Mouse (Mus musculus) stomach, postnatal 0 days (tissue): ENCODE measurements around the gene Fbxo40.

Experiments
- CTCF ChIP-seq: IDR thresholded peaks from 2 replicates; pipeline ENCODE4 v1.5.1; 2016; ENCODE audit warnings: antibody characterized with exemption, low read depth, mild to moderate bottlenecking, moderate library complexity
- EP300 ChIP-seq: optimal IDR thresholded peaks from 2 replicates; pipeline ENCODE3; 2016; ENCODE audit warnings: antibody characterized with exemption

DNA sequence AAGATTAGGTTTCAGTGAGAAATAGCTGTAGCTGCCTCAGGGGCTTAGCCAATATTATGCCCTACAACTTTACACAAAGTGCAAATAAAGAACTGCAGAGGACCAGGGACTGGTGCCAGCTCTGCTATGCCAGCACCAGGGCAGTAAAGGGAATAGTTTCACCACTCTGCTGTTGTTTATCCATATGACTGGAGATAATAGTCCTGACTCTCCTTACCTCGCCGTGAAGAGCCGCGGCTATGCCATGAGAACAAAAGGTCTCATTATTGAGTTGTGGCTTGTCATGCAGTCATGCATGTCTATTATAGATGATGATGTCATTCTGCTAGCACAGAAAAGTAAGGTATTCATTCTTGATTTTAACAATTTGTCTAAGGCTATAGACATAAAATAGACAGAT is 48.4 kb downstream of the Fbxo40 start:
- no peak for TF ChIP-seq CTCF
- TF ChIP-seq EP300 = no peak
